Mouse (Mus musculus): ENCODE results near the gene Rab15. TPM values are rescaled to one million over a fixed set of nuclear protein-coding genes. Genes with fewer than 3 reads are reported as not detected.

Rab15 gene
- polyA plus RNA-seq, 1 experiment from 2014 or later, result 1.7 TPM

DNA sequence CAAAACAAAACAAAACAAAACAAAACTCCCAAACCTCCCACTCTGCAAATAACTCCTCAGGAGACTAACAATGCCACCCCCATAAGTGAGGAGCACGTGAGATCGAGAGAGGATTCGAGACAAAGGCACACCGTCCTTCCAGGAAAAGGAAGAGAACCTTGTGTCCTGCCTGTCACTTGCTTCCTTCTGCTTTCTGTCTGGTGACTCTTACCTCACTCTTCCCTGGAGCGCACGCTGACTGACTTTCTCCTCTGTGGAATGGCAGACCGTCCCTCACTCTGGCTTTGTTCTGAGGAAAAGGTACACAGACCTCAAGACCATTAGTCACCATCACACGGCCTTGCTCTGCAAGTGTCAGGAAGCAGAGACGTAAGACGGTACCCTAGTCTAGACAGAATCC is 9.2 kb downstream of the Rab15 start:
- Histone ChIP-seq H3K4me2 (no peak overlapping the region), H3K9me3 (ENCODE audit: control insufficient read depth, low read length) (no peaks in the 10 kb centered on the region), H3K27ac (ENCODE audit: low read depth, low read length) (no peak overlapping the region), H3K36me3 (ENCODE audit: control insufficient read depth, insufficient read depth, low read length) (no peaks in the 10 kb centered on the region), H3K4me1 (replicated peaks; ENCODE audit: control insufficient read depth, insufficient read depth, low read length) (no peaks in the 10 kb centered on the region), H3K9ac (ENCODE audit: low read depth, low read length) (no peak overlapping the region), H3K4me3 (ENCODE audit: low read depth, low read length) (no peak overlapping the region), H3K27me3 (replicated peaks; ENCODE audit: control insufficient read depth, insufficient read depth, low read length) (0 out of 2 replicates have a peak, but pooled peaks cover 5% of the 10 kb centered on the region)
- DNase-seq (ENCODE audit: low spot score) (no peak), ATAC-seq (replicated peaks; ENCODE audit: low FRiP score) (no peak)
- 40% methylated on average over 10 of the region's 10 CpGs for WGBS

DNA sequence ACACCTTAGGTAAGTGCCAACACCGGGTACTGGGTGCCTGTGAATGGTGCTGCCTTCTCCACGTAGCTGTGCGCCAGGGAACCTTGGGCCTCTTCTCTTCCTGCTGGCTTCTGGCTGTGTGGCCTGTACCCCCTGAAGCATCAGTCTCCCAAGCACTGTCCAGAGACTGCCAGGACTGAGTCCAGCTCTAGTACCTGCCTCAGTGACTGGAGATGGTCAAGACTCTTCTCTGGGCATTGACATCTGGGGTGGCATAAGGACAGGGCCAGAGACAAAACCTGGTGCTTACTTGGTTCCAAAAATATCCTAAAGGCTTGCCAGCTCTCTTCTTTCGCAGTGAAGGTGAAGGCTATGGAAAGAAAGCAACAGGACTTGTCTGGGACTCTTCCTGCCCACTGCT is 11.7 kb downstream of the Rab15 start:
- Histone ChIP-seq H3K4me2 (no peak overlapping the region), H3K4me3 (ENCODE audit: low read depth, low read length) (no peak overlapping the region), H3K27ac (ENCODE audit: low read depth, low read length) (no peak overlapping the region), H3K27me3 (replicated peaks; ENCODE audit: control insufficient read depth, insufficient read depth, low read length) (0 out of 2 replicates have a peak, but pooled peaks cover 2% of the 10 kb centered on the region), H3K9ac (ENCODE audit: low read depth, low read length) (no peak overlapping the region), H3K4me1 (replicated peaks; ENCODE audit: control insufficient read depth, insufficient read depth, low read length) (no peaks in the 10 kb centered on the region), H3K9me3 (ENCODE audit: control insufficient read depth, low read length) (no peaks in the 10 kb centered on the region), H3K36me3 (ENCODE audit: control insufficient read depth, insufficient read depth, low read length) (no peaks in the 10 kb centered on the region)
- DNase-seq (ENCODE audit: low spot score) (no peak), ATAC-seq (replicated peaks; ENCODE audit: low FRiP score) (no peak)
- 85% methylated on average over 4 of the region's 4 CpGs for WGBS

DNA sequence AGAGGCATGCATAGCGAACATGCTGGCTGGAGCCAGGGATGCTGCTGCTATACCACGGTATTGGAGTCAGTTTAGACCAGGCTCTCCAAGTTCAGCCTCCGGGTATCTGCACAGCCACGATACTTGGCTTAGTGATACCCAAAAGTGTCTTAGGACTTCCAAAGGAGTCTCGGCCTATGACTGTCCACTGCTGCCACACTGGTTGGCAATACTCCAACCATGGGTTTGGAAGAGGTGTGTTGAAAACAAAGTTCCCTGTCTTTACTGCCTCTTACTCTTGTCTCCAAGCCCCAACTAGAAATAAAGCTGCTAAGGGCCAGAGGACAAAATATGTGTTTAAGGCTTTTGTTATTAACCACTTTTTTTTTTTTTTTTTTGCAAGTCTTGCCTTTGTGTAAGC is 12.2 kb downstream of the Rab15 start:
- no peak for DNase-seq (ENCODE audit: low spot score)
- no peak overlapping the region for H3K9ac ChIP-seq (ENCODE audit: low read depth, low read length)
- H3K9me3 ChIP-seq (ENCODE audit: control insufficient read depth, low read length), result no peaks in the 10 kb centered on the region
- 84% methylated on average over 5 of the region's 5 CpGs for WGBS
- H3K4me2 ChIP-seq, result no peak overlapping the region
- no peaks in the 10 kb centered on the region for H3K4me1 ChIP-seq (replicated peaks; ENCODE audit: control insufficient read depth, insufficient read depth, low read length)
- no peaks in the 10 kb centered on the region for H3K36me3 ChIP-seq (ENCODE audit: control insufficient read depth, insufficient read depth, low read length)
- H3K27me3 ChIP-seq (replicated peaks; ENCODE audit: control insufficient read depth, insufficient read depth, low read length), result 0 out of 2 replicates have a peak, but pooled peaks cover 2% of the 10 kb centered on the region
- ATAC-seq (replicated peaks; ENCODE audit: low FRiP score), result no peak
- H3K4me3 ChIP-seq (ENCODE audit: low read depth, low read length), result no peak overlapping the region
- no peak overlapping the region for H3K27ac ChIP-seq (ENCODE audit: low read depth, low read length)

- no peak overlapping the region for H3K4me2 ChIP-seq
- no peak for DNase-seq (ENCODE audit: low spot score)
- no peak for ATAC-seq (replicated peaks; ENCODE audit: low FRiP score)
- no peaks in the 10 kb centered on the region for H3K27me3 ChIP-seq (replicated peaks; ENCODE audit: control insufficient read depth, insufficient read depth, low read length)
- H3K9me3 ChIP-seq (ENCODE audit: control insufficient read depth, low read length), result no peaks in the 10 kb centered on the region
- H3K9ac ChIP-seq (ENCODE audit: low read depth, low read length), result no peak overlapping the region
- no peak overlapping the region for H3K27ac ChIP-seq (ENCODE audit: low read depth, low read length)
- WGBS, result 82% methylated on average over 10 of the region's 10 CpGs
- H3K4me3 ChIP-seq (ENCODE audit: low read depth, low read length), result no peak overlapping the region
- H3K4me1 ChIP-seq (replicated peaks; ENCODE audit: control insufficient read depth, insufficient read depth, low read length), result no peaks in the 10 kb centered on the region
- no peaks in the 10 kb centered on the region for H3K36me3 ChIP-seq (ENCODE audit: control insufficient read depth, insufficient read depth, low read length)
Measured at GRCm38 (mm10) chr12:76807796-76808195, 14.9 kb downstream of the Rab15 start.

GRCm38 (mm10) chr12:76805056-76805811 is 17.5 kb downstream of the Rab15 start:
- ATAC-seq (replicated peaks; ENCODE audit: low FRiP score), result no peak
- 82% methylated on average over 10 of the region's 10 CpGs for WGBS
- Histone ChIP-seq H3K4me2 (no peak overlapping the region), H3K4me3 (ENCODE audit: low read depth, low read length) (no peak overlapping the region), H3K27me3 (replicated peaks; ENCODE audit: control insufficient read depth, insufficient read depth, low read length) (no peaks in the 10 kb centered on the region), H3K36me3 (ENCODE audit: control insufficient read depth, insufficient read depth, low read length) (no peaks in the 10 kb centered on the region), H3K27ac (ENCODE audit: low read depth, low read length) (no peak overlapping the region), H3K9ac (ENCODE audit: low read depth, low read length) (no peak overlapping the region), H3K9me3 (ENCODE audit: control insufficient read depth, low read length) (no peaks in the 10 kb centered on the region), H3K4me1 (replicated peaks; ENCODE audit: control insufficient read depth, insufficient read depth, low read length) (no peaks in the 10 kb centered on the region)
- DNase-seq (ENCODE audit: low spot score), result no peak

GRCm38 (mm10) chr12:76803700-76804252 is 18.9 kb downstream of the Rab15 start:
- Histone ChIP-seq H3K4me2 (no peak overlapping the region), H3K27ac (ENCODE audit: low read depth, low read length) (no peak overlapping the region), H3K4me1 (replicated peaks; ENCODE audit: control insufficient read depth, insufficient read depth, low read length) (no peaks in the 10 kb centered on the region), H3K36me3 (ENCODE audit: control insufficient read depth, insufficient read depth, low read length) (no peaks in the 10 kb centered on the region), H3K27me3 (replicated peaks; ENCODE audit: control insufficient read depth, insufficient read depth, low read length) (no peaks in the 10 kb centered on the region), H3K9me3 (ENCODE audit: control insufficient read depth, low read length) (no peaks in the 10 kb centered on the region), H3K9ac (ENCODE audit: low read depth, low read length) (no peak overlapping the region), H3K4me3 (ENCODE audit: low read depth, low read length) (no peak overlapping the region)
- WGBS, result 48% methylated on average over 7 of the region's 7 CpGs
- ATAC-seq (replicated peaks; ENCODE audit: low FRiP score), result no peak
- no peak for DNase-seq (ENCODE audit: low spot score)

DNA sequence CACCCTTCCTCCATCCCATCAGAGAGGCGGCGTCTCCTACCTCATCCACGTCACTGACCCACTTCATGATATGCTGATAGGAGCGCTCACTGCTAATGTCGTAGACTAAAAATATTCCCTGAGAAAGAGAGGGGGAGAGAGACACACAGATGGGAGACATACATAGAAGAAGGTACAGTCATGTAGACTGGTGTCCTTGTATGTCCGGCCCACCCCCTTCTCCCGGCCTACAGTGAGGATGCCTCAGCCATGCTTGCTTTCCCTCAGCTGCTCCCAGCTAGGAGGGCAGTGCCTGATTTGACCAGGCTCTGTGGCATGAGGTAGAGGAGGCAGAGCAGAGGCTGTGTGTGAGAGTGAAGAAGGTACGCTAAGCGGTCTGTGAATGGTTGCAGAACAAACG is 19.7 kb downstream of the Rab15 start:
- Histone ChIP-seq H3K4me3 (ENCODE audit: low read depth, low read length) (no peak overlapping the region), H3K36me3 (ENCODE audit: control insufficient read depth, insufficient read depth, low read length) (no peaks in the 10 kb centered on the region), H3K9me3 (ENCODE audit: control insufficient read depth, low read length) (no peaks in the 10 kb centered on the region), H3K27ac (ENCODE audit: low read depth, low read length) (no peak overlapping the region), H3K9ac (ENCODE audit: low read depth, low read length) (no peak overlapping the region), H3K4me1 (replicated peaks; ENCODE audit: control insufficient read depth, insufficient read depth, low read length) (no peaks in the 10 kb centered on the region), H3K4me2 (no peak overlapping the region), H3K27me3 (replicated peaks; ENCODE audit: control insufficient read depth, insufficient read depth, low read length) (peaks cover 4% of the 10 kb centered on the region; the same call in 1 of the 2 replicates)
- 86% methylated on average over 10 of the region's 10 CpGs for WGBS
- ATAC-seq (replicated peaks; ENCODE audit: low FRiP score), result no peak
- DNase-seq (ENCODE audit: low spot score), result no peak

- H3K4me1 ChIP-seq (replicated peaks; ENCODE audit: control insufficient read depth, insufficient read depth, low read length), result no peaks in the 10 kb centered on the region
- WGBS, result 70% methylated on average over 5 of the region's 5 CpGs
- no peaks in the 10 kb centered on the region for H3K9me3 ChIP-seq (ENCODE audit: control insufficient read depth, low read length)
- DNase-seq (ENCODE audit: low spot score) (no peak), ATAC-seq (replicated peaks; ENCODE audit: low FRiP score) (no peak)
- no peak overlapping the region for H3K27ac ChIP-seq (ENCODE audit: low read depth, low read length)
- H3K4me2 ChIP-seq, result no peak overlapping the region
- no peaks in the 10 kb centered on the region for H3K36me3 ChIP-seq (ENCODE audit: control insufficient read depth, insufficient read depth, low read length)
- H3K9ac ChIP-seq (ENCODE audit: low read depth, low read length), result no peak overlapping the region
- peaks cover 6% of the 10 kb centered on the region; the same call in 1 of the 2 replicates for H3K27me3 ChIP-seq (replicated peaks; ENCODE audit: control insufficient read depth, insufficient read depth, low read length)
- no peak overlapping the region for H3K4me3 ChIP-seq (ENCODE audit: low read depth, low read length)
Measured at GRCm38 (mm10) chr12:76798008-76798720, 24.5 kb downstream of the Rab15 start.

All from liver, embryonic 11.5 days (tissue).